Mouse (Mus musculus) left cerebral cortex, postnatal 4 days (tissue): ENCODE data around the gene Cnga1. TPM values are rescaled to one million over a fixed set of nuclear protein-coding genes. Genes with fewer than 3 reads are reported as not detected.

Experiments
- DNase-seq: peaks from one replicate; pipeline ENCODE4 v3.0.0-alpha.2; 2022
- intact Hi-C: fragments of 180-260 bp; cut with DNase I; formaldehyde crosslinking; loops from one replicate; pipeline ENCODE4 v1.15.1; 2025
- total RNA-seq, 2 experiments: library from RNA; stranded (reverse); gene quantifications; 2 replicates each; pipeline ENCODE4 v1.2.3; 2021

Gene Cnga1
- total RNA-seq, 2 experiments from 2014 or later: not detected

DNA sequence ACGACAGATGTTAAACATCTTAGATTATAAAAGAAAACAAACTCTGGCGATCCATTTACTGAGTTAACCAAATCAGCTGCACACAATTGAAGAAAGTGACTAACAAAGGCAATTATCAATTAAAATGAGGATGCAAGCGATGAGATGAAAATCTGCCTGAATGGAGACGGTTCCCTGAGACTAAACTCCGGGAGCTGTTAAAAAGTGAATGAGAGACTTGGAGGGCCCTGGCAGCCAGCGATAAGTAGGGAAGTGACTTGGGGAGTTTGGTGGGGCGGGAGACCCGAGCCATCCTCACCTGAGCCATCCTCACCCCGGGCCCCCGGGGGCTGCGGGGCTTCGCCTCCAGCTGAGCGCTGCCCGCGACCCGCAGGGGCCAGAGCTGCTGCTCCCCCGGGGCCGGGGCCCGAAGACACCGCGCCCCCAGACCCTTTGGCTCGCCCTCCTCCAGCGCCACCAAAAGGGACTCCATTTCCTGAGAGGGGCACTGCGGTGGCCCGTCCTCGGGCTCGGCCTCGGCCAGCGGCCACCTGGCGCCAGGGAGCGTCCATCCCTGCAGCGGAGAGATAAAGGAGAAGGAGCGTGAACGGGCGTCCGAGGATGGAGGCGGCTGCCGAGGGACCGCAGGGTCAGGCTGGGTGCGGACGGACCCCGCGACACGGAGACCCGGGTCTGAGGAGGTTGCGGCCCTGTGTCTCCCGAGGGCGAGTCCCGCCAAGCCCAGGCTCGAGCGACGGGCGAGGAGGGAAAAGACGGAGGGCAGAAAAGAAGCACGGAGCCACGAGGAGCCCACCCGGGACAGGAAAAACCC is 85.2 kb downstream of the Cnga1 start:
- DNase-seq: no peak
- intact Hi-C loops: loop anchor here (10.0 kb wide), 1 partner anchor 146 kb away; no protein-coding TSS in a partner anchor

- no peak for DNase-seq
- intact Hi-C loops: loop anchor here (10.0 kb wide), 1 partner anchor 149 kb away; no protein-coding TSS in a partner anchor
Observed at GRCm38 (mm10) chr5:72556245-72556644, 87.8 kb downstream of the Cnga1 start.

Other genes with a start within 250 kb of the Cnga1 start
- gene Corin, start 139.8 kb downstream of the Cnga1 start, total RNA-seq: under 1 TPM; 0.18 to 0.26 TPM
- gene Nfxl1, start 84.6 kb downstream of the Cnga1 start, total RNA-seq: 10 to 100 TPM; 19.1 to 25.5 TPM
- 1 to 10 TPM in 1 of 2 experiments, under 1 TPM in 1; 0.99 to 1.1 TPM for gene Zar1, start 63.0 kb downstream of the Cnga1 start, total RNA-seq
- gene Gm5868, start 56.7 kb downstream of the Cnga1 start, total RNA-seq: 1 to 10 TPM; 2.3 to 2.7 TPM
- gene Nipal1, start 3.5 kb upstream of the Cnga1 start, total RNA-seq: under 1 TPM in 1 of 2 experiments, not detected in 1; 0.30 TPM
- gene Txk, start 108.5 kb upstream of the Cnga1 start, total RNA-seq: under 1 TPM; 0.18 to 0.40 TPM
- gene Tec, start 224.2 kb upstream of the Cnga1 start, total RNA-seq: 10 to 100 TPM; 13.6 to 16.1 TPM